Mouse (Mus musculus) thymus, postnatal 14 days (tissue): ENCODE measurements around the gene Ablim2.

Experiments used
- DNase-seq: peaks from one replicate; pipeline ENCODE4 v3.0.0; 2021

Ablim2 gene

DNA sequence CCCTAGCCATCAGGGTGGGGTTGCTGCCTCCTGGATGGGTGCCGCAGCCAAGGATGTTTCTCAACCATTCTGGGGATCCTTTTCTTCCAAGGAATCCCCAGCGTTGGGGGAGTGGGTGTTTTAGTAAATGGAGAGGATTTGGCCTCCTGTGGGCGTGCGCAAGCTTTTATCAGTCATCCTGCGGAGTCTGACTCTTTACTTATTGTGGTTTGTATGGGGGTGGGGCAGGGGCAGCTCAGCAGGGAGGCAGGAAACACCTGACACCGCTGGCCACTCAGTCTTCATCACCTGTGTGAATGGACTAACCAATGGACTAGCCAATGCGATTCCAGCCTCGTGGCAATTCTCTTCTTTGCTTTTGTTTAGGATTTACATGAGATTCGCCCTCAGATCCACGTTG lies 17.0 kb upstream of the Ablim2 start:
- no peak for DNase-seq

DNA sequence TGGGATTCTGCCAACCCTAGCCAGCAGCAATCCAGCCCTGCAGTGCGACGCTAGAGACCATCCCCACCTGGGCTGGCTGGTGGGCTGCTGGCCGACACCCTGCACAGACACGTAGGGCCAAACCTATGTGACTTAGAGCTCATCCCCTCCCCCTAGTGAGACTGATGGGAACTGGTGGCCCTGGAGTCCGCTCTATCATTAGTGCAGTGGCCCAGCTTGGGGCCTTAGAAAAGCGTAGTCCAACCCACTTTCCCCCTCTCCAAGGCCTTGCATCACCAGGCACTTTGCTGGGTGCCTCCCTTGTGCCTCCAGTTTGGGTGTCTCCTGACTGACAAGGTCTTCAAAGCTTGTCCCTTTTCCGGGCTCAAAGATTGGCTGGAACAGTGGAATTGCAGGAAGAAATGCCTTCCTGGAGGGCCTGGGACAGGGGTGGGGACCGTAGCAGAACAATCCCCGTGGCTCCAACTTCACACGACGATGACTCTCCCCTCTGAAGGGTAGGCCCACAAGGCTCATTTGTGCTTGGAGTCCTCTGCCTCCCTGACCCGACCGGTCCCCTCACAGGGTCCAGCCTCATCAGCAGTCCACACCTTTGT lies 16.4 kb upstream of the Ablim2 start:
- no peak for DNase-seq

DNA sequence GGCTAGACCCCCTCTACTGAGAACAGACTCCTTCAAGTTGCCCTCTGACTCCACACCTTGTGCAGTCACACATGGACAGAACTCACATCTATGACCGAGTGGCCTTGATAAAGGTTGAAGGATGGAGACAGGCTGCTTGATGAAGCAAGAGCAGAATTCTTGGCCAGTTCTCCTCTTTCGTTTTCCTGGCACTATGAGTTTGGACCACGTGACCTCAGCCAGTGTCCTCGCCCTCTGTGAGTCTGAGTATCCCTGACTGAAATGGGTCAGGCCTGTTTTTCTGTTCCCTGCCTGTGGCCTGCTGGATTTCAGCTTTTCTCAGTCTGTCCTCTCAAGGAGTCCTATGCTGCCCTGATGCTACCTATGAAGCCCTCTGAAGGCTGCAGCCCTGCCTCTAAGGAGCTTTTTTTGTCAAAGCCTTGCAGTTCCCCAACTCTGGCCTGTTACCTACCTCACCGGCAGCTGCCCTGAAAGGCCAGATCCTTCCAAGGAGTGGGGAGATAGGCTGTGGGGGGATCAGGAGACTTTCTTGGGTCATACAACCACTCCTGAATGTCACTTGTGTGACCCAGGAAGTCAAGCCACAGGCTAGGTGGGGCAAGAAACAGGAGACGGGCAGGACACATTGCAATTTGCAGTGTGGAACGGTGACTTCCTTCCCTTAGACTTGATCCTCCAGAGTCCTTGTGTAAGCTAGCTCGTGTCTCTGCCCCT lies 14.3 kb upstream of the Ablim2 start:
- no peak for DNase-seq

DNA sequence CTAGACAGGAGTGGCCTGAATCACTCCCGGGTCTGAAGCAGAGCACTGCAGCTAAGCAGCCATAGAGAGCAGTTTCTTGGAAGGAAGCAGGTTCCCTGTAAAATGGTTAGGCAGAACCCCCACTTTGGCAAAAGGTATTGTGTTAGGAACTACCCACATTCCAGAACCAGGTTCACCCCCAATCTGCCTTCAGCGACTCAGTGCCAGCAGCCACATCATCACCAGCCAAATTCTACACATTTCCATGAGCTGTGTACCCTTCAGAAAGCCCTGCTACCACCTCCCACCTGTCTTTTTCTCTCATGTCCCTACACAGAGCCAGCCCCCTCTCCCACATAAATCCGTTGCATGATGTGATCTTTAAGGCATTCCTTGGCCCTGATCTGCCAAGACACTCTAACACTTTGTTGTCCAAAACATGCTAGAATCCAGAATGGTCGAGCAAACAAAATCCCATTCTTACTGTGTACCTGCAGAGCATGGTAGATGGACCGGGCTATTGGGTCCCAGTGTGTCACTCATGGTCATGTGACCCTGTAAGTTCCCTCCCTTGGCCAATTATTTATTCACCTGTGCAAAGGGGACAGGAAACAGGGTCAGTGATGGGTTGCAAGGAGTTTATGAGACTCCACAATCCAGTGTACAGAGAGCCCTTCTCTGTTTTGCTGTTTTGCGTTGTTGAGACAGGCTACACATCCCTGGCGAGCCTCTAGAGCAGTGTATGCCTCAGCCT lies 13.5 kb upstream of the Ablim2 start:
- DNase-seq: no peak

DNA sequence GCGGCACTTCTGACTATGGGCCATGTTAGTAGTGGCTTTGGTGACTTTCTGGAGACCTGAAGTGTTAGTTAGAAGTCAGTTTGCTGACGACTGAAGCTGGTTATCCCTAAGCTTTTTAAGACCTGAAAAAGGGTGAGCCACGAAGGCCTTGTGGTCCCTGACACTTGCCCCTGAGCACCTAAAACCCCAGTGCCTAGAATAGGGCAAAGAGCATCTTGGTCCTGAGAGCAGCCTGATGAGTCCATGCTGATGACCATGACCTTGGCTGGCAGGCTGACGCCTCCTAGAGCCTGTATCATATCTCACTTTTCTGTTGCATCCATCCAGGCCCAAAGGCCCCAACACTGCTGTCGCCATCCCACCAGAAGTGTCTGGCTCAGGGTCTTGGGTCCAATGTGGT lies 12.3 kb upstream of the Ablim2 start:
- no peak for DNase-seq

DNA sequence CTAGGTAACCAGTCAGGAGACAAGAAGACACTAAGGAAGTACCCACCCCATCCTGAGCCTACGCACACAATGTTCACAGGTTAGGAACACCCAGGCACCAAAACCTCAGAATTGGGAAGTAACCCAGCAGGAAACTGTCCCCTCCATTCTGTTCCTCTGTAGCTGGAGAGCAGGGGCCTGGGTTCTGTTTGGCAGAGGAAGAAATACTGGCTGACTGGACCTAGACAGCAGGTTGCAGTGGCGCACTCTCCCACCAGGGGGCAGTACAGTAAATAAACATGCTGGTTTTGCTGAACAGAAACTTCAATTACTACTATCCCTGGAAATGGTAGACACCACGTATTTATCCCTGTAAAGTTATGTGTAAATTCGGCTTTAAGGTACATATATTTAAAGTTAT lies 10.8 kb upstream of the Ablim2 start:
- DNase-seq: peak; percentile 74

DNA sequence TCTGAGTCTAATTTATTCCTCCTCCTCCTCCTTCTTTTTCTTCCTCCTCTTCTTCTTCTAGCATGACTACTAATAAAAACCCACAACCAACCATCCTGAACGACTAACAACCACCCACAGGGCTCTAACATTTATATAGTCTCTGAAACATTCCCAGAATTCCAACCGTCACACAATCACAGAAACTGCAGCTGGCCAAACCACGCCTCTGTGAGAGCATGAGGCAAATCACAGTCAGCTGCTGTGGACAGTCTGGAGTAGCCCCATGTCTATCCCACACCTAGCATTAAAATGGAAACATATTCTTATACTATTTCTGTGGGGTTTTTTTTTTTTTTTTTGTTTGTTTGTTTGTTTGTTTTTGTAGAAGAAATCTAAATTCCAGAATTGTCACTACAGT lies 8.3 kb upstream of the Ablim2 start:
- DNase-seq: no peak

DNA sequence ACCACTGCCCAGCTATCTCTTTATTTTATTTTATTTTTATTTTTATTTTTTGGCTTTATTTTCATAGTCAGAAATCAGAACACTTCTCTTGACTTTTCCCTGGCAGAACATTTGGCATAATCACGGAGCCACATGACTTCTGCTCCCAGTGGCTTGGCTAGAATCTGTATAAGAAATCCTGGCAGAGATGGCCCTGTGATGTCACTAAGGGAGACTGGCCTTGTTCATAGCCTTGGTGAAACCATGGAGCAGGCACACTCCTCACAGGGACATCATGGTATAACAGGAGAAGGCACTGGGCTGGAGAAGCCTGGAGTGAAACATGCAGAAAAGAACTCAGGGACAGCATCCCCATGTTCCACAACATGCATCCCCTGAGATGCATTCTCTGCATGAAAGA lies 7.7 kb upstream of the Ablim2 start:
- DNase-seq: no peak

DNA sequence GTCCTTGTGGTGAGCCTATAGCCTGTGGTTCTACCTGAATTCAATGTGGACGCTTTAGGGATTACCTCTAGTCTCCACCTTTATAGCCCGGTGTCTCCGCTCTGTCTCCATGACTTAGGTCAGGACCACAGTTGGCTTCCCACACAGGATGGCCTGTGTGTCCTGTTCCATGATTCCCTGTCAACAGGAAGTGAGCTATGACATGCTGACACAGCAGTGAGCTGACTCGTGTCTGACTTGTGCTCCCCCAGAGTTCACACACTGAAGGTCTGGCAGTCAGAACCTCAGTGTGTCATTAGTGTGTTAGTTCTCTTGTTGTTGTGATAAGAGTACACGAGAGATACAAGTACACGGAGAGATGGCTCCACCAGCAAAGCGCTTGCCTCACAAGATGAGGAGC lies 6.7 kb upstream of the Ablim2 start:
- DNase-seq: no peak

DNA sequence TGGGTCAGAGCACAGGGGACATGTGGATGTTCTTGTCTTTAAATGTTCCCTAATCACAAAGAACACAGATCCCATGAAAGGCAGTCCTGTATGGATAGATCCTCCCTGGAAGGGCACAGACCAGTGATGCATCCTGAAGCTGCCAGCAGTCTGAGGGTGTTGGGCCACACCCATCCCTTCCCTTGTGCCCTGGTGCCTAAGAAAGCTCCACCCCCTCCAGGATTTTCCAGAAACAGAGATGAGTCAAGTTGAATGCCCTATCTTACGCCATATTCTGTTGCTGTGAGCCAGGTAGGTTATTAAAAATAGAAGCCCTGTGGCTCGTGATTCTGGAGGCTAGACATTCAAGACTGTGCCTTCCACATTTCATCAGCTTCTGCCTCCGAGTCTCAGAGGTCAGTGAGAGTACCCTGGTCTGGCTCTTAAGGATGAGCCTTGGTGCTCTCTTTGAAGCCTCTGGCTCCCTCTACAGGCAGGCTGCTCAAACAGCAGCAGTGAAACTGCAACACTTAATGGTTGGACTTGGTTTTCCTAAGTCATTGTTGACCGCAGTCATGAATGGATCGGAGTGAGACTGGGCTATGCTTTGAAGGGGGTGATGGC lies 2.4 kb upstream of the Ablim2 start:
- peak; percentile 43 for DNase-seq

DNA sequence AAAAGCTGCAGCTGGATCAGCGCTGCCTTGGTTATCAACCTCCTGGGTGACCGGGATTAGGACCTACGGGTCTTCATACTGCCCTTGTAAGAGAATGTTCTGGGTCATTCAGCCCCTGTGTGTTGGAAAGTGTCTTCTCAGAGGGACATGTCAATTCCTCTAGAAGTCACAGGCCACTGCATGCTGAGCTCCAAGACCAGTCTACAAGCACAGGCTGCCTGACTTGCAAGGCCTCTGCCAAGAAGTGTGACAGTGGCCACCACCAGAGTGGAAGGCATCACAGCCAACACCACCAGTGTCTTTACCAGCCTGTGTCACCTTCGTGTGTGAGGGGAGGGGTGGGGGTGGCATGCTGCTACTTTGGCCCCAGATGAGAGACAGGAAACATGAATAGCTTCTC lies 1.7 kb upstream of the Ablim2 start:
- no peak for DNase-seq

DNA sequence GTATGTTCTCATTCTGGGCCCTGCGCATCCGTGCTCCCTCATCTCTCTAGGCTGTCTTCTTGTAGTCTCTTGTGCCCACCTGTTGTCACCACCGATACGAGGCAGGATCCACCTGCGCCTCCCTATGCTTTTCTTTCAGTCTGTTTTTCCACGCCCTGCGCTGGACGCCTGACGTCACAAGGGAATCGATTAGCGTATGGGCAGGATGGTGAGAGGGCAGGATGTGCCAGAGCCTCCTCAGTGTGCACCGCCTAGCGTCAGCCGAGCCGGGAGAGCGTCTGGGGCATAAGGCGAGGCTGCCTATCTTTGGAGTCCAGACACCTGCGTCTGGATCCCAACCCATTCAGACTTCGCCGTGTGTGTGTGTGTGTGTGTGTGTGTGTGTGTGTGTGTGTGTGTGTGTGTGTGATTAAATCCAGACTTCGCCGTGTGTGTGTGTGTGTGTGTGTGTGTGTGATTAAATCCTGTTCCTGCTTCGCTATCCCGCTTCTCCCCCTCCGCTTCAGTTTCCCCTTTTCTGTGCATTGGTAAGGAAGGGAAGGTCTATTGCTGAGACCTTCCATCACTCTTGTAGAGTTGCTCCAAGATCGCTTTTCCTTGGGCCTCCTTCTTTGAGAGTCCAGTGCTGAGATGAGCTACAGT lies 562 bp upstream of the Ablim2 start:
- peak; percentile 60 for DNase-seq

DNA sequence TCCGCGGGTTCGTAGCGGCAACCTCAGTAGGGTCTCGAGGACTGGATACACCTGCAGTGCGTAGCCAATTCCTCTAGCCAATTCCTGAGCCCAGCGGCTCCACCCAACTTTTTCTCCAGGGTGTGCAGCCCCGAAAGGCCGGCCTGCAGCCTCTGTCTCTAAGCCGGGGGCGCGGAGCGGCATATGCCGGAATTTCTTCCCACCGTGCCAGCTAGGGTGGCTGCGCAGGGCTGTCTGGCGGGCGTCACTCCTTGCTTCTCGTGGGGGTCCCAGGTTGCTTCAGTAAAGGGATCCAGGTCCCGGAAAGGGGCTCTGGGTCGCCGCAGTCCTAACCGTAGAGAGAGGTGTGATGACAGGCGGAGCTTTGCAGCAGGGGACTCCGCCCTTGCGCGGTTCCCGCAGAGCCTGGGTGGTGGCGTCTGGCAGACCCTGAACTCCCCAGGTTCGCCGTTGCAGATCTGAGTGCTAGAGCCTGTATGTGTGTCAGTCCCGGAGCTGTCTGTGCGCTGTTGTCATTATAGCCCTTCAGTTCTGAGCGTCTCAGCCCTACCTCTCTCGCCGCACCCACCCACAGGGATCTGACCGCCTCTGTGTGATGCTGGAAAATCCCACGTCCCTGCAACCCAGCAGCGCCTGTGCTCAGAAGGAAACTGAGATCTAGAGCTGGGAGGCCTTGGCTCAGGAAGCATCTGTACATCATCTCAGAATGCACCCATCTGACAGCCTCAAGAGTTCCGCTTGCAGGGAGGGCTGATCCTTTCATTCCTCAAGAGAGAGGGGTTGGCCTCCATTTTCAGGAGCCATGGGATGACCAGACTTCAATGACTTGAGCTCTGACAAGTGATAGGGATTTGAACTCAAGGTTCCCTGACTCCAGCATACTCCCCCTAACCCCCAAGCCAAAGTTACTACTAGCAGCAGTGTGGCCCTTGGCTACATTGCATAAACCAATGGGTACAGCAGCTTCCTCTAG lies 687 bp downstream of the Ablim2 start:
- DNase-seq: peak; percentile 62

DNA sequence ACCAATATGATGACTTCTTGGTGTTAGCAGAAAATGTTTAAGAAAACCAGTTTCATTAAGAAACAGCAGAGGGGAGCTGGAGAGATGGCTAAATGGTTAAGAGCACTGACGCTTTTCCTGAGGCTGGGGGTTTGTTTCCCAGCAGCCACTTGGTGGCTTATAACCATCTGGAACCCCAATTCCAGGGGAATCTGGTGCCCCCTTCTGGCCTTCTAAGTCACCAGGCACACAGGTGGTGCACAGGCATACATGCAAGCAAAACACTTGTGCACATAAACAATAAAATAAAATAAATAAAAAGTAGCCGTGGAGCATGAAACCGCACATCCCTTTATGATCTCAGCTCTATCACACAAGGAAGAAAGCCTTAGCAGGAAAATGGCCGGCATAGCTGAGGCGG lies 3.6 kb downstream of the Ablim2 start:
- DNase-seq: no peak

DNA sequence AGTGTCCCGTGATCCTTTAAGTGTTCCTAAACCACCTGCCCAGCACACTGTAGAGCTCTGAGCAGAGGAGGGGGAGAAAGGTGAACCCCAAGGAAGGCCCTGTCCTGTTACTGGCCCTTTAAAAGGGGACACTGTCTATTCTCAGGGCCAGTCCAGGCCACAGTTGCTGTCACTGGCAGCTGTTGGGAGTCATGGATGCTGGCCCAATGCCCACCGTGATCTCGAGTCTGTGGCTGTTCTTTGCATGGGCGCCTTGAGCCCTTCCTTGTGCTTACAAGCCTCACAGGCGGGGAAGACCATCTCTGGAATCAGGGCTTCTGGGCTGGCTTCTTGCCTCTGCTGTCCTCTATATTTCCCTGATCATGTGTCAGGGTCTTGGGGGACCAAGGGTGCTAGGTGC lies 4.7 kb downstream of the Ablim2 start:
- DNase-seq: no peak

DNA sequence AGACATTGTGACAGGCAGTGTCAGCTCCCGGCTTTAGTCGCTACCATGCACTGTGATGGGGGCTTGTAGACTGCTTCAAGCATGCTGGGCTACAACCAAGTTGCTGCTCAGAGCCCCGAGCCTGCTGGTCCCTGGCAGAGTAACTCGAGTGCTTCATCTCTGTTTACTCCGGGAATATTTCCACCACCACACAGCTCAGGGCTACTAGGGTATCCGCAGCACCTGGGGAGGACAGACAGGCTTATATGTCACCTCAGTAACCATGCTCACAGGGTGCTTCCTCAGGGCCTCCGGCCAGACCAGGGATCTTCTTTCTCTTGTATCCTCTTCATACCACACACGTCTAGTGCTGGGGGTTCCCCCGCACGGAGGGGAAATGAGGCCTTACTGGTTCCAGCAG lies 5.2 kb downstream of the Ablim2 start:
- DNase-seq: no peak

DNA sequence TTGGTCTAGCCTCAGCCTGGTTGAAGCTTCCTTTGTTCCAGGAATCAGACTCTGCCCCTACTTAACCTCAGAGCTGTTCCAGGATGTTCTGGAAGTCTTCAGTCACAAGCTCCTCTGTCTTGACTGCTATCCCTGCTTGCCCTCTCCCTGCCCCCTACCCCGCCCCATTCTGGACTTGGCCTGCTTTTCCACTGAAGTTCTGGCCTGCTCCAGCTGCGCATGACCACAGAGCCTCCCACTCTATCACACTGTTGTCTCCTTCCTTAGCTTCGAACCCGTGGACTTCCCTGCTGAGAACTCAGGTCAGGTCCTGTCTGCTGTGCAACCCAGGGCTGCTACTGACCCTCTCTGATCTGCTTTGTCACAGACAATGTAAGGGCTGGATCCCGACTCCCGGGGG lies 8.2 kb downstream of the Ablim2 start:
- DNase-seq: no peak

DNA sequence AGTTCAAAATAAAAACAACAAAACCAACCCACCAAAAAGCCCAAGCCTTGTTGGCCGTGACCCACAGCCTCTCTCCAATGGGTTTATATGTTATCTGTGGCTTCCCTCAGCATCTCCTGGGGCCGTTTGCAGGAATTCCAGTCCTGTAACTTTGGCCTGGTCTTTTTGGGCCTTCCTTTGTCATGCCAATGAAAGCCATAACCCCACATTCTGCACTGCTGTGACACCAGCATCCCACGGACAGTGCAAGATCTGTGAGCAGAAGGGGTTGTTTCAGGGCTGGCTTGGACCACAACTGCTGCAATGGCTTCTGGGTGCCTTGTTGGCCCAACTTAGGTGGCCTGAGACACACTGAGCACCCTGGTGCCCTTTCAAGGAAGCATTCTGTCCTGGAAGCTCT lies 10.8 kb downstream of the Ablim2 start:
- DNase-seq: no peak

DNA sequence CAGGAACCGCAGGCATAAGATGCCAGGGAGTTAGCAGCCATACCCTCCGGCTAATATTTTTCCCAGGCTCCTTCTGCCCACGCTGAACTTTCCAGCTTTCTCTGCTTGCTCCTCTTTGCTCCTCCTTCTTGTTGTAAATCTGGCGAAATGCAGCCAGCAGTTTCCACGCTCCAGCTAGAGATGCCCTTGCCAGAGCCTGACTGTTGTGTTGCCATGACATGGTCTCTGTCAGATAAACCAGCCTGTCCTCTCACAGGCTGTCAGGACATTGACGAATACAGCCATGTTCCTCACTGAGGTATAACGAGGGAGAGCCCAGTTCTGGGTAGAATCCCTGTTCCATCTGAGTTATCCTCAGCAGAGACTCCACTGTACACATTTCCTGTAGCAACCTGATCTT lies 11.3 kb downstream of the Ablim2 start:
- no peak for DNase-seq

DNA sequence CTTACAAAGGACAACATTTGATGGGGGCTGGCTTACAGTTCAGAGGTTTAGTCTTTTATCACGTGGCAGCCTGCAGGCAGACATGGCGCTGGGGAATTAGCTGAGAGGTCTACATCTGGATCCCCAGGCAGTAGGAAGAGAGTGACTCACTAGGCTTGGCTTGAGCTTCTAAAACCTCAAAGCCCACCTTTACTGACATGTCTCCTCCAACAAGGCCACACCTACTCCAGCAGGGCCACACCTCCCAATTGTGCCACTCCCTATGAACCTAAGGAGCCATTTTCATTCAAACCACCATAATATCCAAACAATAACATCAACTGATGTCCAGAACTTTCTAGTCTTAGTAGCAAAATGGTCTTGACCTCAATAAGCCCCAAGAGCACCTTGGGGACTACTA lies 12.6 kb downstream of the Ablim2 start:
- no peak for DNase-seq

DNA sequence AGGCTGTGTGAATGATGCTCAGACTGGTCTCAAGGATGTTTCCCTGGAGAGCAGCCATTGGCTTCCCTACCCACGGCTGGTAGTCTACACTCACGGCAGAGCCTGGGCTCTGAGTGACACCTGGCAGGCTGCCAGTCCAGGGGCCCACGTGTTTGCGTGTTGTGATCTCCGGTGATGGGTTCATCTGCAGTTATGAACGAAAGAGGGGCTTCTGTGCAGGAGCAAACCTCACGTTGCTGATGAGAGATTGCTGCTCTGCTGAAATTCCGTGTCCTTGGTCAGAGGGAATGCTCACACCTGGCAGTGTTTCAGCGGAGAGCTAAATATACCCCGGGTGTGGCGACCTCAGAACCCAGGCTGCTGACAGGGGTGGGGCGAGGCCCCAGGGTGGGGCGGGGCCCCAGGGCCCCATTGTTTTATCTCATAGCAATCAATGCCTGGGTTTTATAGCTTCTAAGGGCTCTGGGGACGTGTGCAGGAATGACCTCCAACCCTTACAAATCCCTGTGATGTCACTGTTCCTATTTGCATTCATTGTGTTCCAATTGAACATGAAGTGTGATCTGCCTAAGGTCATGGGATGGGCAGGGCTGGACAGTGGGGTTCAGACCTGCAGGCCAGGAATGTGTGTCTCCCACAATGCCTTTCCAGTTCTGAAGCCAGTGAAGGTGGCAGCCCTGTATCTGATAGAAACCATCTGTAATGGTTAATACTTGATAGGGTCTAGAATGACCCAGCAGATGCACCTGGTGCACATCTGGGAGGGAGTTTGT lies 13.4 kb downstream of the Ablim2 start:
- peak; percentile 51 for DNase-seq
